Mouse (Mus musculus): ENCODE measurements around the gene Vldlr. TPM values are rescaled to one million over a fixed set of nuclear protein-coding genes. Genes with fewer than 3 reads are reported as not detected.
A peak's percentile ranks its signal among the peaks of the same experiment; 100 is the strongest.

Gene Vldlr
- polyA plus RNA-seq, 1 experiment from 2014 or later = 36.4 TPM

- peaks cover 4% of the 10 kb centered on the region for H3K27me3 ChIP-seq (ENCODE audit: control insufficient read depth, insufficient read depth, low read depth, low read length)
- H3K4me2 ChIP-seq (ENCODE audit: low read depth, low read length) = no peak overlapping the region
- no peaks in the 10 kb centered on the region for H3K9me3 ChIP-seq (ENCODE audit: control insufficient read depth, low read length)
- H3K36me3 ChIP-seq (ENCODE audit: control insufficient read depth, insufficient read depth, low read length) = no peaks in the 10 kb centered on the region
- H3K27ac ChIP-seq (ENCODE audit: low read length) = no peak overlapping the region
- WGBS = 60% methylated on average over 2 of the region's 2 CpGs
- H3K4me1 ChIP-seq (replicated peaks; ENCODE audit: control insufficient read depth, insufficient read depth, low read length) = no peaks in the 10 kb centered on the region
- no peak for ATAC-seq (ENCODE audit: low read depth)
- no peak overlapping the region for H3K4me3 ChIP-seq (ENCODE audit: low read length)
- H3K9ac ChIP-seq (ENCODE audit: low read length) = no peak overlapping the region
Observed at GRCm38 (mm10) chr19:27210991-27211390, 5.3 kb upstream of the Vldlr start.

- H3K4me3 ChIP-seq (ENCODE audit: low read length) = no peak overlapping the region
- no peak overlapping the region for H3K9ac ChIP-seq (ENCODE audit: low read length)
- no peak for ATAC-seq (ENCODE audit: low read depth)
- H3K27ac ChIP-seq (ENCODE audit: low read length) = no peak overlapping the region
- 74% methylated on average over 4 of the region's 4 CpGs for WGBS
- H3K27me3 ChIP-seq (ENCODE audit: control insufficient read depth, insufficient read depth, low read depth, low read length) = peaks cover 7% of the 10 kb centered on the region
- peaks cover 11% of the 10 kb centered on the region for H3K4me1 ChIP-seq (replicated peaks; ENCODE audit: control insufficient read depth, insufficient read depth, low read length)
- H3K36me3 ChIP-seq (ENCODE audit: control insufficient read depth, insufficient read depth, low read length) = no peaks in the 10 kb centered on the region
- H3K4me2 ChIP-seq (ENCODE audit: low read depth, low read length) = no peak overlapping the region
- H3K9me3 ChIP-seq (ENCODE audit: control insufficient read depth, low read length) = no peaks in the 10 kb centered on the region
Observed at GRCm38 (mm10) chr19:27215596-27215995, 688 bp upstream of the Vldlr start.

- WGBS = under 1% methylated on average over 39 of the region's 62 CpGs
- Histone ChIP-seq H3K9ac (ENCODE audit: low read length) (peak overlapping the region; percentile 84), H3K27ac (ENCODE audit: low read length) (peak overlapping the region; percentile 80), H3K4me3 (ENCODE audit: low read length) (peak overlapping the region; percentile 65), H3K27me3 (ENCODE audit: control insufficient read depth, insufficient read depth, low read depth, low read length) (peaks cover 7% of the 10 kb centered on the region), H3K36me3 (ENCODE audit: control insufficient read depth, insufficient read depth, low read length) (no peaks in the 10 kb centered on the region), H3K9me3 (ENCODE audit: control insufficient read depth, low read length) (no peaks in the 10 kb centered on the region), H3K4me1 (replicated peaks; ENCODE audit: control insufficient read depth, insufficient read depth, low read length) (peaks cover 11% of the 10 kb centered on the region), H3K4me2 (ENCODE audit: low read depth, low read length) (peak overlapping the region; percentile 94)
- peak; percentile 61 for ATAC-seq (ENCODE audit: low read depth)
Observed at GRCm38 (mm10) chr19:27216767-27217403, 601 bp downstream of the Vldlr start.

DNA sequence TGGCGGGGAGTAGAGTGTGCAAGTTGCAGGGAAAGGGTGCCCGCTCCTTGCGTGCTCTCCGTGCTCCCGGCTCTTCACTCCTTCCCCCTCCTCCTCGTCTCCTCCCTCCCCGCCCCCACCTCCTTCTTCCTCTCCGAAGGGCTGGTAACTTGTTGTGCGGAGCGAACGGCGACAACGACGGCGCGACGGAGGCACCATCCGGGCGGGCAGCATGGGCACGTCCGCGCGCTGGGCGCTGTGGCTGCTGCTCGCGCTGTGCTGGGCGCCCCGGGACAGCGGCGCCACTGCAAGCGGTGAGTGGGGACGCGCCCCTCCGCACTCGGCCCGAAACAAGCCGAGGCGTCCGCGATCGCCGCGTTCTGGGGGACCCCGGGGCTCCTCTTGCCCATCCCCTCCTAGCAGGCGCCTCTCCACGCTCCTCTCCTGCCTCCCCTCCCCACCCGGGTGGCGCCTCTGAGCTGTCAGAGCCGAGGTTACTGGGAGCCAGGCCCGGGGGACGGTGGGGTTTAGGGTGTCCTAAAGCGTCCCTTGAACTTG is 1.2 kb downstream of the Vldlr start:
- Histone ChIP-seq H3K27ac (ENCODE audit: low read length) (peak overlapping the region; percentile 80), H3K4me2 (ENCODE audit: low read depth, low read length) (peak overlapping the region; percentile 94)
- WGBS = 1% methylated on average over 43 of the region's 52 CpGs

GRCm38 (mm10) chr19:27217941-27218411 is 1.7 kb downstream of the Vldlr start:
- peak overlapping the region; percentile 84 for H3K9ac ChIP-seq (ENCODE audit: low read length)
- WGBS = 0% methylated on average over 32 of the region's 32 CpGs
- H3K27me3 ChIP-seq (ENCODE audit: control insufficient read depth, insufficient read depth, low read depth, low read length) = peaks cover 7% of the 10 kb centered on the region
- H3K27ac ChIP-seq (ENCODE audit: low read length) = peak overlapping the region; percentile 80
- H3K4me1 ChIP-seq (replicated peaks; ENCODE audit: control insufficient read depth, insufficient read depth, low read length) = peaks cover 11% of the 10 kb centered on the region
- H3K9me3 ChIP-seq (ENCODE audit: control insufficient read depth, low read length) = no peaks in the 10 kb centered on the region
- H3K4me3 ChIP-seq (ENCODE audit: low read length) = peak overlapping the region; percentile 65
- H3K36me3 ChIP-seq (ENCODE audit: control insufficient read depth, insufficient read depth, low read length) = no peaks in the 10 kb centered on the region
- peak; percentile 34; the same call in 1 of the 2 replicates for ATAC-seq (ENCODE audit: low read depth)
- H3K4me2 ChIP-seq (ENCODE audit: low read depth, low read length) = peak overlapping the region; percentile 94

More for the DNA sequence above, 1.2 kb downstream of the Vldlr start:
- ATAC-seq (ENCODE audit: low read depth) = peak; percentile 66
- Histone ChIP-seq H3K9ac (ENCODE audit: low read length) (peak overlapping the region; percentile 84), H3K4me3 (ENCODE audit: low read length) (peak overlapping the region; percentile 65), H3K27me3 (ENCODE audit: control insufficient read depth, insufficient read depth, low read depth, low read length) (peaks cover 7% of the 10 kb centered on the region), H3K4me1 (replicated peaks; ENCODE audit: control insufficient read depth, insufficient read depth, low read length) (peaks cover 11% of the 10 kb centered on the region), H3K36me3 (ENCODE audit: control insufficient read depth, insufficient read depth, low read length) (no peaks in the 10 kb centered on the region), H3K9me3 (ENCODE audit: control insufficient read depth, low read length) (no peaks in the 10 kb centered on the region)

DNA sequence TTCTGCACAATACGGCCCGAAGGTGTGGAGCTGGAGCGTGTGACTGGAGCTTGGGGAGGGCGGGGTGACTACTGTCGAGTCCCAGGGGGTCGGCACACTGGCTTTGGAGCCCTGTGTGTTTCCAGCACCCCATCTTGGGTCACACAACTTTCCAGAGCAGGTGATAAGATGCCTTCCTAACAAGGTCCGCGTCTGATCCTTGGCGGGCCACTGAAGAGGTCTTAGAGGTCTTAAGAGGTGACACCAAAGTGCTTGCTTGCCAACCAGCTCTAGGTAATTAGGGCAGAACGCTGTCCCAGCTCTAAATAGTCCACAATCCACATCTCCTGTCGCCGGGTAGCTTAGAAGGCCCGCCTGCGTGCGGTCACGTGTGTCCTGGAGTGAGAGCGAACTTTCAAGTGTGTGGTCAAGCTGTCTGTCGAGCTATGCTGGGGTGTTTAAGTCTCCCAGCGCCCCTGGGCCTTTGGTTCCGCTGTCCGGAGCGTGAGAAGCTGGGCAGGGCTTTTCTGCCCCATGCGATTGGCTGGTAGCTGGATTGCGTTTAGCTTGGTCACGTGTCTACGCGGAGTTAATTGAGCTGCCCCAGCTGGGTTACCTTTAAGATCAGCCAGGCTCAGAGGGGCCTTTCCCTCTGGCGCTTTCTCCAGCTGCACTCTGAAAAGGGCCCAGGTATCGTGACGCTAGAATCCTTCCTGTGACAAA is 2.4 kb downstream of the Vldlr start:
- no peaks in the 10 kb centered on the region for H3K9me3 ChIP-seq (ENCODE audit: control insufficient read depth, low read length)
- H3K4me3 ChIP-seq (ENCODE audit: low read length) = peak overlapping the region; percentile 65
- peaks cover 11% of the 10 kb centered on the region for H3K4me1 ChIP-seq (replicated peaks; ENCODE audit: control insufficient read depth, insufficient read depth, low read length)
- under 1% methylated on average over 30 of the region's 30 CpGs for WGBS
- peaks cover 7% of the 10 kb centered on the region for H3K27me3 ChIP-seq (ENCODE audit: control insufficient read depth, insufficient read depth, low read depth, low read length)
- peak overlapping the region; percentile 94 for H3K4me2 ChIP-seq (ENCODE audit: low read depth, low read length)
- peak overlapping the region; percentile 84 for H3K9ac ChIP-seq (ENCODE audit: low read length)
- no peaks in the 10 kb centered on the region for H3K36me3 ChIP-seq (ENCODE audit: control insufficient read depth, insufficient read depth, low read length)
- H3K27ac ChIP-seq (ENCODE audit: low read length) = peak overlapping the region; percentile 80
- peak; percentile 83 for ATAC-seq (ENCODE audit: low read depth)

DNA sequence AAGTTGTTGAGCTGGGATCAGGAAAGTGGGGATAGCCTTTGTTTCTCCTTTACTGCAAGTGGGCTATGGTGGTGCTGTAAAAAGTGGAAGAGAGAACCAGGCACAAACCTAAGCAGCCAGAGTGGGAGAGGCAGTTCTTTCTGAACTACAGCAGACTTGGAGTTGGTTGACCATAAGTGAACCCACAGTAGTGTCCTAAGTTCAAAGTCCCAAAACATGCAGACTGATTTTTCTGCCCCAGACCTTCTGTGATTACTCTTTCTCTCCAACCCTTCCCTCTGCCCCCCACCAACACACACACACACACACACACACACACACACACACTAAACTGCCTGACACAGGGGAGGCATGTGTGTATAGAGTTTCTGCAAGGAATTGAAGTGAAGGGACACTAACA is 3.3 kb downstream of the Vldlr start:
- Histone ChIP-seq H3K9ac (ENCODE audit: low read length) (no peak overlapping the region), H3K4me2 (ENCODE audit: low read depth, low read length) (peak overlapping the region; percentile 94), H3K4me3 (ENCODE audit: low read length) (peak overlapping the region; percentile 65; the same call in 1 of the 2 replicates), H3K9me3 (ENCODE audit: control insufficient read depth, low read length) (no peaks in the 10 kb centered on the region), H3K27me3 (ENCODE audit: control insufficient read depth, insufficient read depth, low read depth, low read length) (peaks cover 7% of the 10 kb centered on the region), H3K4me1 (replicated peaks; ENCODE audit: control insufficient read depth, insufficient read depth, low read length) (peaks cover 11% of the 10 kb centered on the region), H3K27ac (ENCODE audit: low read length) (no peak overlapping the region), H3K36me3 (ENCODE audit: control insufficient read depth, insufficient read depth, low read length) (no peaks in the 10 kb centered on the region)
- no peak for ATAC-seq (ENCODE audit: low read depth)

DNA sequence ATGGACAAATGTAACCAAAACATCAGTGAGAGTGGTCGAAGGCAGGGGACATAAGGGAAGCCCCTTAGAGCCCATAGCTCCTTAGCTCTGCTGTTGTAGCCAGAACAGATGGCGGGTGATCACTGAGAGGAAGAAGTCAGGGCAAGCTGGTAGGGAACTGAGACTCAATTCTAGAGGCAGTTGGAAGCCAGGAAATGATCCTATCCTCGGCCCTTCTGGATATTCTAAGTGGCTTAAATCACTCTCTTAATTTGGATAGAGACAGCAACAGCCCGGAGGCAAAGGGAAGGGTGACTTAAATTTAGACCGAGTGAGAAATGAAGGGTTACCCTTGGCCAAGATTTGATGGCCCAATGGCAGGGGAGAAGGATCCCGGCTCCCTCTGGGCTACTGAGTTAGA is 6.8 kb downstream of the Vldlr start:
- no peaks in the 10 kb centered on the region for H3K9me3 ChIP-seq (ENCODE audit: control insufficient read depth, low read length)
- H3K4me3 ChIP-seq (ENCODE audit: low read length) = no peak overlapping the region
- H3K27me3 ChIP-seq (ENCODE audit: control insufficient read depth, insufficient read depth, low read depth, low read length) = no peaks in the 10 kb centered on the region
- no peak overlapping the region for H3K27ac ChIP-seq (ENCODE audit: low read length)
- peaks cover 8% of the 10 kb centered on the region for H3K4me1 ChIP-seq (replicated peaks; ENCODE audit: control insufficient read depth, insufficient read depth, low read length)
- no peak overlapping the region for H3K4me2 ChIP-seq (ENCODE audit: low read depth, low read length)
- no peak for ATAC-seq (ENCODE audit: low read depth)
- no peaks in the 10 kb centered on the region for H3K36me3 ChIP-seq (ENCODE audit: control insufficient read depth, insufficient read depth, low read length)
- no peak overlapping the region for H3K9ac ChIP-seq (ENCODE audit: low read length)
- WGBS = 81% methylated on average over 6 of the region's 6 CpGs

DNA sequence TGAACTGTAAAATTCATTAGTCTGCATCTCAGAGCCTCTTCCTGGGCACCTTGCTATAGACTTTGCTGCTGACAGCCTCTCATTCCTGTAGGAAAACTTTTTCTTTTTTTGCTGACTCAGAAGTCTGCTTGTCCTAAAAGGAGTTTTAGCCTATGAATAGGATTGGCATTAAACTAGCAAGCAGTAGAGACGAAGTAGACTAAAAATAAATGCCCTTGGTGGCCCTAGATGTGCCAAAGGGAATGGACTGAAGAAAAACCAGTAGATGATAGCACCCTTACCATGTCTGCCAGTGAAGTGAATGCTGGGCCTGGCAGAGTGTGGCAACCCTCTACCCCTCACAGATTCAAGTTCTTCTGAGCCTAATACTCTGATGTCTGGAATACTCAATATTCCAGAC is 8.1 kb downstream of the Vldlr start:
- Histone ChIP-seq H3K27ac (ENCODE audit: low read length) (no peak overlapping the region), H3K9ac (ENCODE audit: low read length) (no peak overlapping the region), H3K4me1 (replicated peaks; ENCODE audit: control insufficient read depth, insufficient read depth, low read length) (no peaks in the 10 kb centered on the region; the same call in none of the 2 replicates), H3K36me3 (ENCODE audit: control insufficient read depth, insufficient read depth, low read length) (no peaks in the 10 kb centered on the region), H3K4me2 (ENCODE audit: low read depth, low read length) (no peak overlapping the region), H3K9me3 (ENCODE audit: control insufficient read depth, low read length) (no peaks in the 10 kb centered on the region), H3K27me3 (ENCODE audit: control insufficient read depth, insufficient read depth, low read depth, low read length) (no peaks in the 10 kb centered on the region), H3K4me3 (ENCODE audit: low read length) (no peak overlapping the region)
- no peak for ATAC-seq (ENCODE audit: low read depth)
- WGBS = 43% methylated on average over 1 of the region's 1 CpGs
